Mouse (Mus musculus) testis, adult 2 months (tissue): Measurements from ENCODE around the gene March2.

ENCODE experiments used
- CTCF ChIP-seq: fragments of 200-500 bp; IDR thresholded peaks from 2 replicates; pipeline ENCODE4 v1.5.1; 2012; ENCODE audit warnings: low read depth, mild to moderate bottlenecking, inconsistent platforms, low read length, moderate library complexity; ENCODE audit not compliant: control insufficient read depth, insufficient read depth, insufficient replicate concordance
- POLR2A ChIP-seq: fragments of 200-500 bp; IDR thresholded peaks from 2 replicates; pipeline ENCODE4 v1.6.1; 2012; ENCODE audit warnings: low read depth, mild to moderate bottlenecking, inconsistent platforms, low read length, moderate library complexity; ENCODE audit not compliant: control insufficient read depth

- TF ChIP-seq POLR2A (peak; percentile 74), CTCF (no peak)
These were observed 42.0 kb upstream of the March2 start, which contains the start of gene Rab11b for GRCm38 (mm10) chr17:33760255-33761165.
